Mouse (Mus musculus): ENCODE measurements around the gene Itm2b. TPM values are rescaled to one million over a fixed set of nuclear protein-coding genes. Genes with fewer than 3 reads are reported as not detected.

Gene Itm2b
- polyA plus RNA-seq, 1 experiment from 2014 or later, result 630 TPM

GRCm38 (mm10) chr14:73339615-73340014, 45.5 kb downstream of the Itm2b start:
- Histone ChIP-seq H3K27me3 (replicated peaks; ENCODE audit: control insufficient read depth, insufficient read depth, low read length) (no peaks in the 10 kb centered on the region), H3K27ac (ENCODE audit: low read length) (no peak overlapping the region), H3K4me2 (ENCODE audit: low read length) (no peak overlapping the region), H3K4me3 (replicated peaks; ENCODE audit: low read length) (no peak overlapping the region), H3K36me3 (ENCODE audit: control insufficient read depth, insufficient read depth) (no peaks in the 10 kb centered on the region), H3K9me3 (ENCODE audit: control insufficient read depth, low read length) (no peaks in the 10 kb centered on the region), H3K4me1 (replicated peaks; ENCODE audit: control insufficient read depth, insufficient read depth, low read length) (peaks cover 5% of the 10 kb centered on the region), H3K9ac (replicated peaks; ENCODE audit: low read depth, low read length) (no peak overlapping the region)
- WGBS, result 79% methylated on average over 3 of the region's 3 CpGs
- no peak for ATAC-seq

- no peak overlapping the region for H3K9ac ChIP-seq (replicated peaks; ENCODE audit: low read depth, low read length)
- H3K9me3 ChIP-seq (ENCODE audit: control insufficient read depth, low read length), result no peaks in the 10 kb centered on the region
- peaks cover 5% of the 10 kb centered on the region for H3K4me1 ChIP-seq (replicated peaks; ENCODE audit: control insufficient read depth, insufficient read depth, low read length)
- 79% methylated on average over 6 of the region's 6 CpGs for WGBS
- no peaks in the 10 kb centered on the region for H3K27me3 ChIP-seq (replicated peaks; ENCODE audit: control insufficient read depth, insufficient read depth, low read length)
- H3K36me3 ChIP-seq (ENCODE audit: control insufficient read depth, insufficient read depth), result no peaks in the 10 kb centered on the region
- ATAC-seq, result no peak
- no peak overlapping the region for H3K4me2 ChIP-seq (ENCODE audit: low read length)
- no peak overlapping the region for H3K27ac ChIP-seq (ENCODE audit: low read length)
- H3K4me3 ChIP-seq (replicated peaks; ENCODE audit: low read length), result no peak overlapping the region
Measured at GRCm38 (mm10) chr14:73336316-73337080, 48.6 kb downstream of the Itm2b start.

GRCm38 (mm10) chr14:73334926-73335805, 49.9 kb downstream of the Itm2b start:
- H3K9ac ChIP-seq (replicated peaks; ENCODE audit: low read depth, low read length), result no peak overlapping the region
- H3K9me3 ChIP-seq (ENCODE audit: control insufficient read depth, low read length), result no peaks in the 10 kb centered on the region
- no peak overlapping the region for H3K4me3 ChIP-seq (replicated peaks; ENCODE audit: low read length)
- no peaks in the 10 kb centered on the region for H3K36me3 ChIP-seq (ENCODE audit: control insufficient read depth, insufficient read depth)
- peaks cover 5% of the 10 kb centered on the region for H3K4me1 ChIP-seq (replicated peaks; ENCODE audit: control insufficient read depth, insufficient read depth, low read length)
- H3K27ac ChIP-seq (ENCODE audit: low read length), result no peak overlapping the region
- H3K4me2 ChIP-seq (ENCODE audit: low read length), result peak overlapping the region; percentile 19
- WGBS, result 60% methylated on average over 22 of the region's 22 CpGs
- no peaks in the 10 kb centered on the region for H3K27me3 ChIP-seq (replicated peaks; ENCODE audit: control insufficient read depth, insufficient read depth, low read length)
- no peak; the same call in 1 of the 2 replicates for ATAC-seq

- WGBS, result 96% methylated on average over 3 of the region's 3 CpGs
- no peak for ATAC-seq
- Histone ChIP-seq H3K36me3 (ENCODE audit: control insufficient read depth, insufficient read depth) (no peaks in the 10 kb centered on the region), H3K9me3 (ENCODE audit: control insufficient read depth, low read length) (0 out of 2 replicates have a peak, but pooled peaks cover 4% of the 10 kb centered on the region), H3K4me3 (replicated peaks; ENCODE audit: low read length) (no peak overlapping the region), H3K27me3 (replicated peaks; ENCODE audit: control insufficient read depth, insufficient read depth, low read length) (no peaks in the 10 kb centered on the region), H3K4me1 (replicated peaks; ENCODE audit: control insufficient read depth, insufficient read depth, low read length) (peaks cover 5% of the 10 kb centered on the region), H3K27ac (ENCODE audit: low read length) (no peak overlapping the region), H3K4me2 (ENCODE audit: low read length) (no peak overlapping the region), H3K9ac (replicated peaks; ENCODE audit: low read depth, low read length) (no peak overlapping the region)
Measured at GRCm38 (mm10) chr14:73333880-73334279, 51.2 kb downstream of the Itm2b start.

GRCm38 (mm10) chr14:73331386-73331785, 53.7 kb downstream of the Itm2b start:
- peaks cover 12% of the 10 kb centered on the region for H3K4me1 ChIP-seq (replicated peaks; ENCODE audit: control insufficient read depth, insufficient read depth, low read length)
- 0 out of 2 replicates have a peak, but pooled peaks cover 4% of the 10 kb centered on the region for H3K9me3 ChIP-seq (ENCODE audit: control insufficient read depth, low read length)
- H3K9ac ChIP-seq (replicated peaks; ENCODE audit: low read depth, low read length), result no peak overlapping the region
- no peak for ATAC-seq
- no peak overlapping the region for H3K27ac ChIP-seq (ENCODE audit: low read length)
- H3K4me3 ChIP-seq (replicated peaks; ENCODE audit: low read length), result no peak overlapping the region
- WGBS, result 87% methylated on average over 4 of the region's 4 CpGs
- no peak overlapping the region for H3K4me2 ChIP-seq (ENCODE audit: low read length)
- H3K27me3 ChIP-seq (replicated peaks; ENCODE audit: control insufficient read depth, insufficient read depth, low read length), result no peaks in the 10 kb centered on the region
- H3K36me3 ChIP-seq (ENCODE audit: control insufficient read depth, insufficient read depth), result no peaks in the 10 kb centered on the region

GRCm38 (mm10) chr14:73329871-73330270, 55.2 kb downstream of the Itm2b start:
- Histone ChIP-seq H3K9ac (replicated peaks; ENCODE audit: low read depth, low read length) (no peak overlapping the region), H3K36me3 (ENCODE audit: control insufficient read depth, insufficient read depth) (no peaks in the 10 kb centered on the region), H3K4me1 (replicated peaks; ENCODE audit: control insufficient read depth, insufficient read depth, low read length) (peaks cover 7% of the 10 kb centered on the region), H3K4me2 (ENCODE audit: low read length) (no peak overlapping the region), H3K27ac (ENCODE audit: low read length) (no peak overlapping the region), H3K27me3 (replicated peaks; ENCODE audit: control insufficient read depth, insufficient read depth, low read length) (no peaks in the 10 kb centered on the region), H3K9me3 (ENCODE audit: control insufficient read depth, low read length) (0 out of 2 replicates have a peak, but pooled peaks cover 4% of the 10 kb centered on the region), H3K4me3 (replicated peaks; ENCODE audit: low read length) (no peak overlapping the region)
- ATAC-seq, result no peak
- WGBS, result 89% methylated on average over 2 of the region's 2 CpGs

- Histone ChIP-seq H3K9ac (replicated peaks; ENCODE audit: low read depth, low read length) (peak overlapping the region; percentile 80), H3K9me3 (ENCODE audit: control insufficient read depth, low read length) (0 out of 2 replicates have a peak, but pooled peaks cover 4% of the 10 kb centered on the region), H3K27me3 (replicated peaks; ENCODE audit: control insufficient read depth, insufficient read depth, low read length) (no peaks in the 10 kb centered on the region), H3K4me2 (ENCODE audit: low read length) (peak overlapping the region; percentile 62), H3K36me3 (ENCODE audit: control insufficient read depth, insufficient read depth) (no peaks in the 10 kb centered on the region), H3K27ac (ENCODE audit: low read length) (peak overlapping the region; percentile 89), H3K4me3 (replicated peaks; ENCODE audit: low read length) (peak overlapping the region; percentile 88), H3K4me1 (replicated peaks; ENCODE audit: control insufficient read depth, insufficient read depth, low read length) (peaks cover 14% of the 10 kb centered on the region)
- ATAC-seq, result 0 out of 2 replicates have a peak, but pooled peaks have one; percentile 7
- 2% methylated on average over 8 of the region's 8 CpGs for whole genome bisulfite sequencing
Measured at GRCm38 (mm10) chr14:73326511-73326910, 58.6 kb downstream of the Itm2b start.

- H3K36me3 ChIP-seq (ENCODE audit: control insufficient read depth, insufficient read depth), result no peaks in the 10 kb centered on the region
- peak within 1 kb of the TSS; percentile 90 for H3K4me2 ChIP-seq (ENCODE audit: low read length)
- under 1% methylated on average over 132 of the region's 135 CpGs for WGBS
- H3K27me3 ChIP-seq (replicated peaks; ENCODE audit: control insufficient read depth, insufficient read depth, low read length), result no peaks in the 10 kb centered on the region
- H3K9me3 ChIP-seq (ENCODE audit: control insufficient read depth, low read length), result 0 out of 2 replicates have a peak, but pooled peaks cover 4% of the 10 kb centered on the region
- H3K9ac ChIP-seq (replicated peaks; ENCODE audit: low read depth, low read length), result peak within 1 kb of the TSS; percentile 80
- H3K4me3 ChIP-seq (replicated peaks; ENCODE audit: low read length), result peak within 1 kb of the TSS; percentile 88
- H3K27ac ChIP-seq (ENCODE audit: low read length), result peak within 1 kb of the TSS; percentile 89
- H3K4me1 ChIP-seq (replicated peaks; ENCODE audit: control insufficient read depth, insufficient read depth, low read length), result peaks cover 14% of the 10 kb centered on the region
- peak; percentile 82 for ATAC-seq
Measured at GRCm38 (mm10) chr14:73325456-73326381, 59.4 kb downstream of the Itm2b start, which contains the start of gene Rb1. TSS of gene Rb1 (minus strand) at chr14:73325822.

Data from forebrain, embryonic 16.5 days (tissue).